Mouse (Mus musculus) embryonic facial prominence, embryonic 11.5 days (tissue): ENCODE data around the gene Rnf208. TPM values are rescaled to one million over a fixed set of nuclear protein-coding genes. Genes with fewer than 3 reads are reported as not detected.
"Not testable (repeated sequence)": the region's sequence is repeated elsewhere in the genome, so short reads cannot be mapped to it uniquely, and the experiment has no call there.

Source experiments
- ATAC-seq: fragments of 200-750 bp; cut with Nextera tagmentation; replicated peaks from 2 replicates; pipeline ENCODE4 v1.8.0; 2017; ENCODE audit warnings: low read depth; ENCODE audit not compliant: insufficient number of reproducible peaks, low FRiP score, low TSS enrichment
- DNase-seq: peaks from one replicate; pipeline ENCODE4 v3.0.0-alpha.2; 2015; ENCODE audit warnings: low spot score
- H3K27ac ChIP-seq: fragments of 300-500 bp; sonication (generic); replicated peaks from 2 replicates; pipeline ENCODE4 v1.5.1; 2014; ENCODE audit warnings: mild to moderate bottlenecking, low read depth, low read length, control low read depth
- H3K27me3 ChIP-seq: fragments of 300-500 bp; sonication (generic); 2 replicates; pipeline ENCODE4 v1.6.1; 2014; ENCODE audit warnings: mild to moderate bottlenecking, low read length, moderate library complexity, mixed read lengths; ENCODE audit not compliant: control insufficient read depth, insufficient read depth
- H3K36me3 ChIP-seq: fragments of 300-500 bp; sonication (generic); replicated peaks from 2 replicates; pipeline ENCODE4 v1.6.1; 2014; ENCODE audit warnings: low read depth, mild to moderate bottlenecking, low read length, moderate library complexity, mixed read lengths; ENCODE audit not compliant: control insufficient read depth, insufficient read depth
- H3K4me1 ChIP-seq: fragments of 300-500 bp; sonication (generic); 2 replicates; pipeline ENCODE4 v1.6.1; 2014; ENCODE audit warnings: low read length, mixed read lengths; ENCODE audit not compliant: control insufficient read depth, insufficient read depth
- H3K4me2 ChIP-seq: fragments of 300-500 bp; sonication (generic); 2 replicates; pipeline ENCODE4 v1.6.1; 2014; ENCODE audit warnings: low read depth, mild to moderate bottlenecking, control low read depth, low read length, moderate library complexity
- H3K4me3 ChIP-seq: fragments of 300-500 bp; sonication (generic); 2 replicates; pipeline ENCODE4 v1.5.1; 2014; ENCODE audit warnings: low read depth, low read length, control low read depth
- H3K9ac ChIP-seq: fragments of 300-500 bp; sonication (generic); replicated peaks from 2 replicates; pipeline ENCODE4 v1.6.1; 2014; ENCODE audit warnings: mild to moderate bottlenecking, control low read depth, low read length
- H3K9me3 ChIP-seq: fragments of 300-500 bp; sonication (generic); replicated peaks from 2 replicates; pipeline ENCODE4 v1.6.1; 2016; ENCODE audit warnings: mild to moderate bottlenecking, low read length, inconsistent platforms, mixed read lengths; ENCODE audit not compliant: control insufficient read depth
- WGBS: fragments of 180-500 bp; shearing (Covaris S2); extraction: QIAGEN DNeasy Blood & Tissue Kit; methylation state at CpG from one replicate; pipeline ENCODE4 v1.1.7; 2014; 5-methylcytosine and 5-hydroxymethylcytosine counted together
- polyA plus RNA-seq: library from polyadenylated mRNA; unstranded; fragments of >200 nt; fragmentation: Nextera tagmentation; extraction: Ambion mirVana; gene quantifications from 2 replicates; pipeline ENCODE4 v1.2.1, GENCODE M21; 2014

Rnf208 gene
- polyA plus RNA-seq, 1 experiment from 2014 or later, result 7.4 TPM

GRCm38 (mm10) chr2:25241438-25241775, 648 bp upstream of the Rnf208 start:
- ATAC-seq, result no peak
- Histone ChIP-seq H3K4me2 (peak overlapping the region; percentile 95), H3K27me3 (peaks cover 25% of the 10 kb centered on the region), H3K27ac (no peak overlapping the region), H3K4me3 (peak overlapping the region; percentile 54), H3K9ac (0 out of 2 replicates have a peak overlapping the region, but pooled peaks have one; percentile 60), H3K4me1 (peaks cover 8% of the 10 kb centered on the region; the same call in 1 of the 2 replicates), H3K36me3 (no peaks in the 10 kb centered on the region), H3K9me3 (no peaks in the 10 kb centered on the region)
- DNase-seq, result no peak
- WGBS, result 24% methylated on average over 6 of the region's 6 CpGs

GRCm38 (mm10) chr2:25243342-25243741, 1.3 kb downstream of the Rnf208 start:
- no peak overlapping the region for H3K9ac ChIP-seq
- no peak overlapping the region for H3K4me3 ChIP-seq

DNA sequence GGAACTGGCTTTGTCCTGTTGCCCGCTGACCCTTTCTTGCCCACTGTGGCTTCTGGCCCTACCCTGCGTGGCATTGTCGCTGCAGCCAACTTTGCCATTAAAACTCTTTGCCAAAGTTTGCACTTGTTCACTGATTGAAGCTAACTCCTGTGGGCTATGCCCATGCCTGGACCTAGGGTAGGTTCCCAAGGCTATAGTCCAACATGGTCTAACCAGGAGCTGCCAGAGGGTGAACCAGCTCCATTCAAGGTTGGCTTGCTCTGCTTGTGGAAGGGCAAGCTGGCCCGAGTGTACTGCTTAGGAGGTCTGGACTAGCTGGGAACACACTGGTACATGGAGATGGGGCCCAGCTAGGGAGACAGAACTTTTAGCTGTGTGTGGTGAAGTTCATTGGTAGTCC, 2.1 kb downstream of the Rnf208 start:
- WGBS, result 86% methylated on average over 4 of the region's 4 CpGs
- Histone ChIP-seq H3K9me3 (no peaks in the 10 kb centered on the region), H3K4me3 (no peak overlapping the region), H3K36me3 (no peaks in the 10 kb centered on the region; the same call in 1 of the 2 replicates), H3K9ac (no peak overlapping the region), H3K27ac (no peak overlapping the region), H3K4me1 (peaks cover 8% of the 10 kb centered on the region; the same call in 1 of the 2 replicates), H3K27me3 (peaks cover 25% of the 10 kb centered on the region), H3K4me2 (no peak overlapping the region)
- ATAC-seq (no peak), DNase-seq (no peak)

More at GRCm38 (mm10) chr2:25243342-25243741, 1.3 kb downstream of the Rnf208 start:
- no peak for ATAC-seq
- no peak overlapping the region for H3K27ac ChIP-seq
- no peaks in the 10 kb centered on the region for H3K9me3 ChIP-seq
- H3K4me2 ChIP-seq, result peak overlapping the region; percentile 95
- DNase-seq, result no peak
- WGBS, result 75% methylated on average over 8 of the region's 8 CpGs
- peaks cover 25% of the 10 kb centered on the region for H3K27me3 ChIP-seq
- H3K4me1 ChIP-seq, result peaks cover 8% of the 10 kb centered on the region; the same call in 1 of the 2 replicates
- H3K36me3 ChIP-seq, result no peaks in the 10 kb centered on the region; the same call in 1 of the 2 replicates

GRCm38 (mm10) chr2:25246183-25247072, 4.4 kb downstream of the Rnf208 start, which contains the start of gene AL732309.1:
AL732309.1 (minus strand) TSS chr2:25246863.
- ATAC-seq (no peak), DNase-seq (no peak)
- H3K36me3 ChIP-seq, result no peaks in the 10 kb centered on the region; the same call in 1 of the 2 replicates
- H3K27ac ChIP-seq, result no peak within 1 kb of the TSS
- no peak within 1 kb of the TSS for H3K9ac ChIP-seq
- H3K4me3 ChIP-seq, result no peak within 1 kb of the TSS
- WGBS, result 89% methylated on average over 10 of the region's 10 CpGs
- H3K9me3 ChIP-seq, result no peaks in the 10 kb centered on the region
- peaks cover 19% of the 10 kb centered on the region for H3K27me3 ChIP-seq
- H3K4me1 ChIP-seq, result peaks cover 6% of the 10 kb centered on the region; the same call in 1 of the 2 replicates
- H3K4me2 ChIP-seq, result no peak within 1 kb of the TSS

DNA sequence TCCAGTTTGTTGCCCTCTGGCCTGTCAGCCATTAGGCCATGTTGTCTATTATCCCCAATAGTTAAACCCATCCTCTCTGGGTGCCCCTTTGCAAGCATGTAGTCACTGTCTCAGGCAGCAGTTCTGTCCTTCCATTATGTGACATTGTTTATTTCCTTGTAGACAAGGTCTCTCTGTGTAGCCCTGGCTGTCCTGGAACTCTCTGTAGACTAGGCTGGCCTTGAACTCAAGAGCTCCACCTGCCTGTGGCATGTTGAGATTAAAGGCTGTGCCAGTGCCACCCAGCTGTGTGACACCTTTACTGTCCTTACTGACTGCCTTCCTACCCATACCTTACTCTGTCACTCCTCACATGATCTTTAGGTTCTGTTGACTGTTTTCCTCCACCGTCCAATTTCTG, 10.3 kb downstream of the Rnf208 start:
- Histone ChIP-seq H3K4me3 (no peak overlapping the region), H3K36me3 (no peaks in the 10 kb centered on the region; the same call in 1 of the 2 replicates), H3K27ac (no peak overlapping the region), H3K27me3 (no peaks in the 10 kb centered on the region), H3K4me2 (no peak overlapping the region), H3K9me3 (no peaks in the 10 kb centered on the region), H3K9ac (no peak overlapping the region), H3K4me1 (no peaks in the 10 kb centered on the region; the same call in 1 of the 2 replicates)
- WGBS, result 87% methylated on average over 1 of the region's 1 CpGs
- ATAC-seq, result no peak
- DNase-seq, result no peak

DNA sequence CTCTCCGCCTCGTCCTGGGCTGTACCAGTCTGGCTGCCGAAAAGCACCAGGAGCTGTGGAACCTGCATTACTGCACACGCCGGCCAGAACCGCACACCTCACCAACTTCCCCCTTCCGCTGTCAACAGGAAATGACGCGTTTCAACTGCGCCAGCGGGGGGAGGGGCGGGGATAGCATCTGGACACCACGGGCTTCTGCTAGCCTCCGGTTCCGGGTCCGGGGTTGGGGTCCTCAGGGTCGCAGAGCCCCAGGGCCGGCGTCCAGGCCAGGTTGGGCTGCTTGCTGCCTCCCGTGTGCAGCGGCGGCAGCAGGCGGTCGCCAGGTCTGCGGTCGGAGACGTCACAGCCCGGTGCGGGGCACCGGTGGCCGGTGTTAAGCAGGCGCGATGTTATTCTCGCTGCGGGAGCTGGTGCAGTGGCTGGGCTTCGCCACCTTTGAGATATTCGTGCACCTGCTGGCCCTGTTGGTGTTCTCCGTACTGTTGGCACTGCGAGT, 13.3 kb downstream of the Rnf208 start, which contains the start of gene Tmem203:
Gene Tmem203, plus strand, starts transcription at position 156 of the 496 bp plus-strand sequence.
- H3K4me2 ChIP-seq, result peak within 1 kb of the TSS; percentile 90
- peak within 1 kb of the TSS; percentile 97 for H3K4me3 ChIP-seq
- H3K9me3 ChIP-seq, result no peaks in the 10 kb centered on the region
- no peaks in the 10 kb centered on the region; the same call in 1 of the 2 replicates for H3K4me1 ChIP-seq
- ATAC-seq (peak; percentile 87), DNase-seq (peak; percentile 96)
- H3K27ac ChIP-seq, result peak within 1 kb of the TSS; percentile 56; the same call in 1 of the 2 replicates
- peak within 1 kb of the TSS; percentile 89 for H3K9ac ChIP-seq
- WGBS, result under 1% methylated on average over 39 of the region's 39 CpGs
- H3K27me3 ChIP-seq, result no peaks in the 10 kb centered on the region
- no peaks in the 10 kb centered on the region for H3K36me3 ChIP-seq

- ATAC-seq, H3K9me3 ChIP-seq, H3K36me3 ChIP-seq, H3K27ac ChIP-seq, DNase-seq, H3K27me3 ChIP-seq, H3K4me1 ChIP-seq: not testable (repeated sequence)
- H3K4me2 ChIP-seq, result peak overlapping the region; percentile 90
- peak overlapping the region; percentile 89 for H3K9ac ChIP-seq
- peak overlapping the region; percentile 97; the same call in 1 of the 2 replicates for H3K4me3 ChIP-seq
- WGBS, result 66% methylated on average over 11 of the region's 12 CpGs
These were observed 14.5 kb downstream of the Rnf208 start for GRCm38 (mm10) chr2:25256443-25257109.
